ENCODE assay signal across 15 mouse cellular contexts in the genomic region with DNA sequence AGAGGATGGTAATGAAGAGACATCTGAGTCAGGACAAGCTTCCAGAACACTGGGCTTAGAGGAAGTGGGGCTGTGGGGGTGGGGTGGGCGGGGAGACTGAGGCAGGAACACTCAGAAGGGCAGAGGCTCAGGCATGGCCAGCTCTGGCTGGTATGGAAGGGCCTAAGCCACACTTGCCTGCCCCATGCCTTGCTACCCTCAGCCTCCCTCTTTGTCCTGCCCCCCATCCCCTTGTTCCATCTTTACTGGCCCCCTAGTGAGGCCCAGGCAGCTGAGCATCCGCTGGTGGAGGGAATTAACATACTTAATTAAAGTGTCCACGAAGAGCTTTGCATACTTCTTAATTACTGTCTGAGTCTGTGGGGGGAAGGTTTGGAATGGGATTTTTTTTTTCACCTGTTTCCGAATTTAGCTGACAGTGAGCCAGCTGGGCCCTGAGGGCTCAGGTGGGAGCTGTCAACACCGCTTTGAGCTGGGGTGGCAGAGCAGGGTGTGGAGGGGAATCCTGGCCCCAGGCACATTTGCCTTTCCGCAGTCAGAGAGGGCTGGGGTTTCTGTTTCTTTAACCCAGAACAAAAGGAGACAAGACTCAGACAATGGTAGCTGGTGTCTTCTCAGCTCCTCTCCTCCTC. TPM values are rescaled to one million over a fixed set of nuclear protein-coding genes. Genes with fewer than 3 reads are reported as not detected.
A peak's percentile ranks its signal among the peaks of the same experiment; 100 is the strongest.
DNase-seq lines count a peak whose midpoint lies in the region; ATAC-seq lines count a peak whose summit lies in the region.
"Had no signal": no experiment of that assay in that cellular context is flagged by ENCODE, and none has a peak within 500 bp of the region (broad histone marks: within the 10 kb centered on the region; RNA-seq: fewer than 3 reads in every experiment).

No protein-coding gene starts in this region.

- no peak for ATAC-seq in heart, embryonic 13.5 days (ENCODE audit: extremely low read depth, insufficient number of reproducible peaks, low FRiP score, low TSS enrichment)
- no peak for ATAC-seq in embryonic facial prominence, embryonic 15.5 days (ENCODE audit: insufficient number of reproducible peaks, low FRiP score, low TSS enrichment, low read depth)
- peak; percentile 50; the same call in 1 of the 2 replicates for ATAC-seq in hindbrain, embryonic 14.5 days (ENCODE audit: low FRiP score)
- ATAC-seq in neural tube, embryonic 13.5 days (ENCODE audit: low read depth) = peak; percentile 47

- WGBS in heart, embryonic 13.5 days = 40% methylated on average over 6 of the region's 6 CpGs
- WGBS in embryonic facial prominence, embryonic 15.5 days = 25% methylated on average over 6 of the region's 6 CpGs
- 18% methylated on average over 6 of the region's 6 CpGs for WGBS in hindbrain, embryonic 14.5 days
- WGBS in neural tube, embryonic 13.5 days = 22% methylated on average over 6 of the region's 6 CpGs

- no peak overlapping the region for H3K27ac ChIP-seq in heart, embryonic 13.5 days (replicated peaks)
- 0 out of 2 replicates have a peak overlapping the region, but pooled peaks have one; percentile 4 for H3K27ac ChIP-seq in embryonic facial prominence, embryonic 15.5 days (replicated peaks)
- peak overlapping the region; percentile 71 for H3K27ac ChIP-seq in hindbrain, embryonic 14.5 days
- H3K27ac ChIP-seq in neural tube, embryonic 13.5 days (replicated peaks) = peak overlapping the region; percentile 73
- H3K27ac ChIP-seq: kidney, postnatal 0 days; stomach, postnatal 0 days had no signal

- no peaks in the 10 kb centered on the region for H3K9me3 ChIP-seq in heart, embryonic 13.5 days
- no peaks in the 10 kb centered on the region for H3K9me3 ChIP-seq in embryonic facial prominence, embryonic 15.5 days (replicated peaks)
- H3K9me3 ChIP-seq in hindbrain, embryonic 14.5 days (ENCODE audit: control insufficient read depth, low read length) = no peaks in the 10 kb centered on the region
- H3K9me3 ChIP-seq in neural tube, embryonic 13.5 days = no peaks in the 10 kb centered on the region

- H3K4me1 ChIP-seq in heart, embryonic 13.5 days = peaks cover 33% of the 10 kb centered on the region
- H3K4me1 ChIP-seq in embryonic facial prominence, embryonic 15.5 days = peaks cover 19% of the 10 kb centered on the region
- H3K4me1 ChIP-seq in hindbrain, embryonic 14.5 days (replicated peaks; ENCODE audit: control insufficient read depth, insufficient read depth, low read length) = peaks cover 48% of the 10 kb centered on the region
- peaks cover 70% of the 10 kb centered on the region for H3K4me1 ChIP-seq in neural tube, embryonic 13.5 days (replicated peaks)

- H3K4me2 ChIP-seq in heart, embryonic 13.5 days = no peak overlapping the region
- no peak overlapping the region for H3K4me2 ChIP-seq in embryonic facial prominence, embryonic 15.5 days (replicated peaks)
- no peak overlapping the region for H3K4me2 ChIP-seq in hindbrain, embryonic 14.5 days (replicated peaks)
- no peak overlapping the region for H3K4me2 ChIP-seq in neural tube, embryonic 13.5 days

- H3K4me3 ChIP-seq in heart, embryonic 13.5 days = no peak overlapping the region
- no peak overlapping the region for H3K4me3 ChIP-seq in embryonic facial prominence, embryonic 15.5 days (replicated peaks)
- H3K4me3 ChIP-seq in hindbrain, embryonic 14.5 days (replicated peaks; ENCODE audit: low read length) = no peak overlapping the region
- no peak overlapping the region for H3K4me3 ChIP-seq in neural tube, embryonic 13.5 days

- DNase-seq in heart, adult 11 months = no peak
- no peak for DNase-seq in hindbrain, embryonic 14.5 days (ENCODE audit: low spot score)
- DNase-seq in cerebellum, postnatal 36 days = no peak
- no peak for DNase-seq in ovary, postnatal 14 days (ENCODE audit: low spot score)
- DNase-seq in spleen, postnatal 14 days (ENCODE audit: low spot score in 2 of 2) = no peak
- DNase-seq: gastrocnemius, postnatal 25 days; heart, postnatal 14 days; layer of hippocampus, postnatal 36 days; liver; right cerebral cortex, postnatal 14 days had no signal

- 0 out of 2 replicates have a peak overlapping the region, but pooled peaks have one; percentile 37 for H3K9ac ChIP-seq in heart, embryonic 13.5 days
- no peak overlapping the region for H3K9ac ChIP-seq in embryonic facial prominence, embryonic 15.5 days
- H3K9ac ChIP-seq in hindbrain, embryonic 14.5 days = peak overlapping the region; percentile 34
- peak overlapping the region; percentile 50 for H3K9ac ChIP-seq in neural tube, embryonic 13.5 days

- H3K27me3 ChIP-seq in heart, embryonic 13.5 days (replicated peaks) = no peaks in the 10 kb centered on the region
- no peaks in the 10 kb centered on the region for H3K27me3 ChIP-seq in embryonic facial prominence, embryonic 15.5 days
- H3K27me3 ChIP-seq in hindbrain, embryonic 14.5 days (ENCODE audit: control insufficient read depth, insufficient read depth, low read length) = no peaks in the 10 kb centered on the region
- H3K27me3 ChIP-seq in neural tube, embryonic 13.5 days = no peaks in the 10 kb centered on the region

- H3K36me3 ChIP-seq in heart, embryonic 13.5 days = no peaks in the 10 kb centered on the region
- no peaks in the 10 kb centered on the region for H3K36me3 ChIP-seq in embryonic facial prominence, embryonic 15.5 days
- H3K36me3 ChIP-seq in hindbrain, embryonic 14.5 days (replicated peaks; ENCODE audit: control insufficient read depth, insufficient read depth) = peaks cover 9% of the 10 kb centered on the region; the same call in 1 of the 2 replicates
- peaks cover 4% of the 10 kb centered on the region for H3K36me3 ChIP-seq in neural tube, embryonic 13.5 days

RNA-seq across cellular contexts. Expression of a gene that starts 22.0 kb away (rescaled TPM):
- 1.6 and 2.5 TPM in 2 replicates for polyA plus RNA-seq in heart, embryonic 13.5 days (2015; fragmentation: Nextera tagmentation; extraction: Ambion mirVana)
- 9.5 and 10.2 TPM in 2 replicates for polyA plus RNA-seq in embryonic facial prominence, embryonic 15.5 days (2015; fragmentation: Nextera tagmentation; extraction: Ambion mirVana)
- polyA plus RNA-seq in hindbrain, embryonic 14.5 days (2014; fragmentation: Nextera tagmentation; extraction: Ambion mirVana) = 80.7 and 92.0 TPM in 2 replicates
- 82.5 and 86.2 TPM in 2 replicates for polyA plus RNA-seq in neural tube, embryonic 13.5 days (2015; fragmentation: Nextera tagmentation; extraction: Ambion mirVana)

Comparison
In these comparisons a context has a peak if more than half of its experiments do, and no peak if none do; other contexts are left out.
1. ATAC-seq: peak in hindbrain, embryonic 14.5 days (single experiment) and neural tube, embryonic 13.5 days (single experiment); none in heart, embryonic 13.5 days (single experiment) and embryonic facial prominence, embryonic 15.5 days (single experiment).